Mouse (Mus musculus): ENCODE measurements around the gene Slc35f6. TPM values are rescaled to one million over a fixed set of nuclear protein-coding genes. Genes with fewer than 3 reads are reported as not detected.
"Not testable (repeated sequence)": the region's sequence is repeated elsewhere in the genome, so short reads cannot be mapped to it uniquely, and the experiment has no call there.

The Slc35f6 gene
- polyA plus RNA-seq, 1 experiment: 97.2 TPM

- 20% methylated on average over 6 of the region's 6 CpGs for WGBS
- DNase-seq: no peak
These were observed 18.2 kb downstream of the Slc35f6 start for GRCm38 (mm10) chr5:30665968-30666367.

GRCm38 (mm10) chr5:30666391-30667195 is 18.9 kb downstream of the Slc35f6 start, which contains the start of gene Cenpa:
TSS of gene Cenpa (plus strand) at chr5:30666777.
- Histone ChIP-seq H3K4me1 (ENCODE audit: control insufficient read depth, insufficient read depth, low read length) (peaks cover 2% of the 10 kb centered on the region; the same call in 1 of the 2 replicates), H3K4me3 (replicated peaks; ENCODE audit: extremely low read depth, low read depth, low read length) (peak within 1 kb of the TSS; percentile 71)
- WGBS: under 1% methylated on average over 40 of the region's 40 CpGs
- DNase-seq: peak; percentile 82
- TF ChIP-seq POLR2A (IDR thresholded peaks at IDR 0.05; ENCODE audit: borderline replicate concordance, extremely low read depth, low read depth, low read length): peak; percentile 81; the same call in 1 of the 2 replicates
- no peak for TF ChIP-seq CTCF (IDR thresholded peaks at IDR 0.05; ENCODE audit: insufficient read depth, low read length)

More at GRCm38 (mm10) chr5:30665968-30666367, 18.2 kb downstream of the Slc35f6 start:
- no peak for TF ChIP-seq CTCF (IDR thresholded peaks at IDR 0.05; ENCODE audit: insufficient read depth, low read length)
- TF ChIP-seq POLR2A (IDR thresholded peaks at IDR 0.05; ENCODE audit: borderline replicate concordance, extremely low read depth, low read depth, low read length): no peak
- peaks cover 2% of the 10 kb centered on the region; the same call in 1 of the 2 replicates for H3K4me1 ChIP-seq (ENCODE audit: control insufficient read depth, insufficient read depth, low read length)
- peak overlapping the region; percentile 61 for H3K4me3 ChIP-seq (replicated peaks; ENCODE audit: extremely low read depth, low read depth, low read length)

GRCm38 (mm10) chr5:30667215-30667614 is 19.5 kb downstream of the Slc35f6 start:
- H3K4me3 ChIP-seq (replicated peaks; ENCODE audit: extremely low read depth, low read depth, low read length): peak overlapping the region; percentile 71
- WGBS: under 1% methylated on average over 13 of the region's 13 CpGs
- H3K4me1 ChIP-seq (ENCODE audit: control insufficient read depth, insufficient read depth, low read length): peaks cover 2% of the 10 kb centered on the region; the same call in 1 of the 2 replicates
- TF ChIP-seq CTCF (IDR thresholded peaks at IDR 0.05; ENCODE audit: insufficient read depth, low read length): no peak
- no peak for TF ChIP-seq POLR2A (IDR thresholded peaks at IDR 0.05; ENCODE audit: borderline replicate concordance, extremely low read depth, low read depth, low read length)
- no peak for DNase-seq

- 4% methylated on average over 3 of the region's 3 CpGs for WGBS
- TF ChIP-seq POLR2A (IDR thresholded peaks at IDR 0.05; ENCODE audit: borderline replicate concordance, extremely low read depth, low read depth, low read length) (no peak), CTCF (IDR thresholded peaks at IDR 0.05; ENCODE audit: insufficient read depth, low read length) (no peak)
- no peak for DNase-seq
- Histone ChIP-seq H3K4me3 (replicated peaks; ENCODE audit: extremely low read depth, low read depth, low read length) (no peak overlapping the region), H3K4me1 (ENCODE audit: control insufficient read depth, insufficient read depth, low read length) (peaks cover 2% of the 10 kb centered on the region; the same call in 1 of the 2 replicates)
These were observed 20.0 kb downstream of the Slc35f6 start for GRCm38 (mm10) chr5:30667686-30668085.

GRCm38 (mm10) chr5:30668637-30669495 is 21.1 kb downstream of the Slc35f6 start:
- TF ChIP-seq POLR2A (IDR thresholded peaks at IDR 0.05; ENCODE audit: borderline replicate concordance, extremely low read depth, low read depth, low read length): no peak
- no peak for TF ChIP-seq CTCF (IDR thresholded peaks at IDR 0.05; ENCODE audit: insufficient read depth, low read length)
- Histone ChIP-seq H3K4me3 (replicated peaks; ENCODE audit: extremely low read depth, low read depth, low read length) (no peak overlapping the region), H3K4me1 (ENCODE audit: control insufficient read depth, insufficient read depth, low read length) (peaks cover 2% of the 10 kb centered on the region; the same call in 1 of the 2 replicates)
- no peak for DNase-seq
- 87% methylated on average over 9 of the region's 9 CpGs for whole genome bisulfite sequencing

GRCm38 (mm10) chr5:30669496-30669830 is 21.7 kb downstream of the Slc35f6 start:
- no peak for DNase-seq
- Histone ChIP-seq H3K4me3 (replicated peaks; ENCODE audit: extremely low read depth, low read depth, low read length) (no peak overlapping the region), H3K4me1 (ENCODE audit: control insufficient read depth, insufficient read depth, low read length) (peaks cover 2% of the 10 kb centered on the region; the same call in 1 of the 2 replicates)
- WGBS: 83% methylated on average over 3 of the region's 3 CpGs
- TF ChIP-seq POLR2A (IDR thresholded peaks at IDR 0.05; ENCODE audit: borderline replicate concordance, extremely low read depth, low read depth, low read length): no peak
- TF ChIP-seq CTCF (IDR thresholded peaks at IDR 0.05; ENCODE audit: insufficient read depth, low read length): no peak

GRCm38 (mm10) chr5:30670091-30670490 is 22.4 kb downstream of the Slc35f6 start:
- no peak overlapping the region for H3K4me3 ChIP-seq (replicated peaks; ENCODE audit: extremely low read depth, low read depth, low read length)
- H3K4me1 ChIP-seq (ENCODE audit: control insufficient read depth, insufficient read depth, low read length): peaks cover 2% of the 10 kb centered on the region; the same call in 1 of the 2 replicates
- TF ChIP-seq CTCF (IDR thresholded peaks at IDR 0.05; ENCODE audit: insufficient read depth, low read length): no peak
- no peak for TF ChIP-seq POLR2A (IDR thresholded peaks at IDR 0.05; ENCODE audit: borderline replicate concordance, extremely low read depth, low read depth, low read length)
- no peak for DNase-seq
- 84% methylated on average over 7 of the region's 7 CpGs for WGBS

GRCm38 (mm10) chr5:30674001-30674400 is 26.3 kb downstream of the Slc35f6 start:
- H3K4me1 ChIP-seq (ENCODE audit: control insufficient read depth, insufficient read depth, low read length): no peaks in the 10 kb centered on the region
- 70% methylated on average over 7 of the region's 7 CpGs for WGBS
- no peak for DNase-seq
- H3K4me3 ChIP-seq (replicated peaks; ENCODE audit: extremely low read depth, low read depth, low read length): no peak overlapping the region
- TF ChIP-seq CTCF (IDR thresholded peaks at IDR 0.05; ENCODE audit: insufficient read depth, low read length) (no peak), POLR2A (IDR thresholded peaks at IDR 0.05; ENCODE audit: borderline replicate concordance, extremely low read depth, low read depth, low read length) (no peak)

GRCm38 (mm10) chr5:30676800-30677199 is 29.1 kb downstream of the Slc35f6 start:
- Histone ChIP-seq H3K4me1 (ENCODE audit: control insufficient read depth, insufficient read depth, low read length) (no peaks in the 10 kb centered on the region), H3K4me3 (replicated peaks; ENCODE audit: extremely low read depth, low read depth, low read length) (no peak overlapping the region)
- WGBS: 82% methylated on average over 7 of the region's 7 CpGs
- no peak for DNase-seq
- TF ChIP-seq CTCF (IDR thresholded peaks at IDR 0.05; ENCODE audit: insufficient read depth, low read length) (no peak), POLR2A (IDR thresholded peaks at IDR 0.05; ENCODE audit: borderline replicate concordance, extremely low read depth, low read depth, low read length) (no peak)

GRCm38 (mm10) chr5:30678069-30678468 is 30.3 kb downstream of the Slc35f6 start:
- not testable (repeated sequence) for H3K4me1 ChIP-seq (ENCODE audit: control insufficient read depth, insufficient read depth, low read length)
- 97% methylated on average over 3 of the region's 3 CpGs for WGBS

More at GRCm38 (mm10) chr5:30678069-30678468, 30.3 kb downstream of the Slc35f6 start:
- not testable (repeated sequence) for DNase-seq; H3K4me3 ChIP-seq (replicated peaks; ENCODE audit: extremely low read depth, low read depth, low read length)
